Mouse (Mus musculus) CD4-positive helper T cell, adult 2 months (primary cell): ENCODE measurements around the gene Micu2.

Experiments used
- DNase-seq: peaks from one replicate; pipeline ENCODE4 v3.0.0-alpha.2; 2012; ENCODE audit warnings: low read depth, missing footprints, low spot score

The Micu2 gene

GRCm38 (mm10) chr14:57998526-57999401 is at the start of gene Micu2:
TSS of gene Micu2 (minus strand) at chr14:57999262.
- DNase-seq, result peak; percentile 95

- no peak for DNase-seq
Measured at GRCm38 (mm10) chr14:58046639-58047284, 47.7 kb upstream of the Micu2 start.

GRCm38 (mm10) chr14:58036174-58036573 is 37.1 kb upstream of the Micu2 start:
- no peak for DNase-seq

- DNase-seq, result peak; percentile 20
Measured at GRCm38 (mm10) chr14:58034567-58034966, 35.5 kb upstream of the Micu2 start.

- DNase-seq, result no peak
Measured at GRCm38 (mm10) chr14:58018869-58019268, 19.8 kb upstream of the Micu2 start.

- DNase-seq, result no peak
Measured at GRCm38 (mm10) chr14:58003852-58004251, 4.8 kb upstream of the Micu2 start.

GRCm38 (mm10) chr14:58002161-58002560 is 3.1 kb upstream of the Micu2 start:
- DNase-seq, result no peak

- DNase-seq, result no peak
Measured at GRCm38 (mm10) chr14:57999402-57999734, 306 bp upstream of the Micu2 start.

GRCm38 (mm10) chr14:57997431-57997830 is 1.6 kb downstream of the Micu2 start:
- DNase-seq, result no peak

GRCm38 (mm10) chr14:57996210-57996609 is 2.9 kb downstream of the Micu2 start:
- DNase-seq, result no peak

GRCm38 (mm10) chr14:57991761-57992160 is 7.3 kb downstream of the Micu2 start:
- no peak for DNase-seq

- DNase-seq, result no peak
Measured at GRCm38 (mm10) chr14:57989162-57989561, 9.9 kb downstream of the Micu2 start.

- DNase-seq, result no peak
Measured at GRCm38 (mm10) chr14:57985780-57986179, 13.3 kb downstream of the Micu2 start.

GRCm38 (mm10) chr14:57982450-57982849 is 16.6 kb downstream of the Micu2 start:
- no peak for DNase-seq

- no peak for DNase-seq
Measured at GRCm38 (mm10) chr14:57981720-57982418, 17.2 kb downstream of the Micu2 start.

GRCm38 (mm10) chr14:57980776-57981175 is 18.3 kb downstream of the Micu2 start:
- no peak for DNase-seq

GRCm38 (mm10) chr14:57980179-57980578 is 18.9 kb downstream of the Micu2 start:
- DNase-seq, result no peak

GRCm38 (mm10) chr14:57978144-57978543 is 20.9 kb downstream of the Micu2 start:
- DNase-seq, result no peak

GRCm38 (mm10) chr14:57975656-57976055 is 23.4 kb downstream of the Micu2 start:
- no peak for DNase-seq

GRCm38 (mm10) chr14:57971986-57972525 is 27.0 kb downstream of the Micu2 start:
- no peak for DNase-seq

GRCm38 (mm10) chr14:57968873-57969272 is 30.2 kb downstream of the Micu2 start:
- DNase-seq, result no peak
